Mouse (Mus musculus) limb, embryonic 13.5 days (tissue): ENCODE data around the gene Olfr1014. TPM values are rescaled to one million over a fixed set of nuclear protein-coding genes. Genes with fewer than 3 reads are reported as not detected.

Experiments used
- ATAC-seq: fragments of 200-750 bp; cut with Nextera tagmentation; 2 replicates; pipeline ENCODE4 v1.8.0; 2017; ENCODE audit warnings: low read depth, moderate number of reproducible peaks, moderate TSS enrichment; ENCODE audit not compliant: low FRiP score
- H3K27ac ChIP-seq: fragments of 300-500 bp; sonication (generic); 2 replicates; pipeline ENCODE4 v1.5.1; 2015; ENCODE audit warnings: inconsistent platforms, mild to moderate bottlenecking, moderate library complexity
- H3K27me3 ChIP-seq: fragments of 300-500 bp; sonication (generic); 2 replicates; pipeline ENCODE4 v1.6.1; 2015; ENCODE audit warnings: mild to moderate bottlenecking, inconsistent platforms
- H3K36me3 ChIP-seq: fragments of 300-500 bp; sonication (generic); 2 replicates; pipeline ENCODE4 v1.6.1; 2015; ENCODE audit warnings: inconsistent platforms, mild to moderate bottlenecking, moderate library complexity
- H3K4me1 ChIP-seq: fragments of 300-500 bp; sonication (generic); 2 replicates; pipeline ENCODE4 v1.6.1; 2015; ENCODE audit warnings: inconsistent platforms
- H3K4me2 ChIP-seq: fragments of 300-500 bp; sonication (generic); replicated peaks from 2 replicates; pipeline ENCODE4 v1.6.1; 2015; ENCODE audit warnings: inconsistent platforms, mild to moderate bottlenecking, moderate library complexity
- H3K4me3 ChIP-seq: fragments of 300-500 bp; sonication (generic); 2 replicates; pipeline ENCODE4 v1.5.1; 2015; ENCODE audit warnings: moderate library complexity, mild to moderate bottlenecking, inconsistent platforms
- H3K9ac ChIP-seq: fragments of 300-500 bp; sonication (generic); 2 replicates; pipeline ENCODE4 v1.6.1; 2015; ENCODE audit warnings: mild to moderate bottlenecking, inconsistent platforms
- H3K9me3 ChIP-seq: fragments of 300-500 bp; sonication (generic); 2 replicates; pipeline ENCODE4 v1.6.1; 2016; ENCODE audit warnings: inconsistent platforms
- WGBS: fragments of 180-500 bp; shearing (Covaris S2); methylation state at CpG from one replicate; pipeline ENCODE4 v1.1.7; 2015; 5-methylcytosine and 5-hydroxymethylcytosine counted together
- polyA plus RNA-seq: library from polyadenylated mRNA; unstranded; fragments of >200 nt; fragmentation: Nextera tagmentation; extraction: Ambion mirVana; gene quantifications from 2 replicates; pipeline ENCODE4 v1.2.1, GENCODE M21; 2015

The Olfr1014 gene
- polyA plus RNA-seq = not detected in 2 replicates

GRCm38 (mm10) chr2:85772413-85772812, at the start of gene Olfr1014:
Gene Olfr1014, plus strand, starts transcription at chr2:85772713.
- Histone ChIP-seq H3K27me3 (no peaks in the 10 kb centered on the region), H3K4me3 (no peak within 1 kb of the TSS), H3K4me2 (no peak within 1 kb of the TSS), H3K9ac (no peak within 1 kb of the TSS), H3K27ac (no peak within 1 kb of the TSS), H3K4me1 (no peaks in the 10 kb centered on the region), H3K36me3 (no peaks in the 10 kb centered on the region), H3K9me3 (no peaks in the 10 kb centered on the region)
- ATAC-seq = no peak

GRCm38 (mm10) chr2:85725793-85726192, 46.7 kb upstream of the Olfr1014 start:
- Histone ChIP-seq H3K4me3 (no peak overlapping the region), H3K9ac (no peak overlapping the region), H3K4me1 (no peaks in the 10 kb centered on the region), H3K27me3 (no peaks in the 10 kb centered on the region), H3K27ac (no peak overlapping the region), H3K4me2 (no peak overlapping the region), H3K9me3 (no peaks in the 10 kb centered on the region), H3K36me3 (no peaks in the 10 kb centered on the region)
- 11% methylated on average over 3 of the region's 3 CpGs for WGBS
- no peak for ATAC-seq

GRCm38 (mm10) chr2:85753822-85754221, 18.7 kb upstream of the Olfr1014 start:
- no peaks in the 10 kb centered on the region for H3K4me1 ChIP-seq
- WGBS = 83% methylated on average over 4 of the region's 4 CpGs
- H3K4me2 ChIP-seq = no peak overlapping the region
- no peaks in the 10 kb centered on the region for H3K36me3 ChIP-seq
- no peaks in the 10 kb centered on the region for H3K27me3 ChIP-seq
- no peak overlapping the region for H3K9ac ChIP-seq
- no peak for ATAC-seq
- no peak overlapping the region for H3K4me3 ChIP-seq
- H3K27ac ChIP-seq = no peak overlapping the region
- no peaks in the 10 kb centered on the region for H3K9me3 ChIP-seq

GRCm38 (mm10) chr2:85762666-85763065, 9.8 kb upstream of the Olfr1014 start, which contains the start of gene Olfr1012:
Gene Olfr1012, minus strand, starts transcription at chr2:85762766.
- H3K4me2 ChIP-seq = no peak within 1 kb of the TSS
- 73% methylated on average over 1 of the region's 1 CpGs for WGBS
- no peak within 1 kb of the TSS for H3K9ac ChIP-seq
- no peaks in the 10 kb centered on the region for H3K4me1 ChIP-seq
- H3K27me3 ChIP-seq = no peaks in the 10 kb centered on the region
- no peaks in the 10 kb centered on the region for H3K9me3 ChIP-seq
- no peak within 1 kb of the TSS for H3K4me3 ChIP-seq
- no peak within 1 kb of the TSS for H3K27ac ChIP-seq
- ATAC-seq = no peak
- no peaks in the 10 kb centered on the region for H3K36me3 ChIP-seq

GRCm38 (mm10) chr2:85766798-85767197, 5.7 kb upstream of the Olfr1014 start, which contains the start of gene Olfr1013:
Gene Olfr1013, plus strand, starts transcription at chr2:85767098.
- Histone ChIP-seq H3K4me2 (no peak within 1 kb of the TSS), H3K36me3 (no peaks in the 10 kb centered on the region), H3K9me3 (no peaks in the 10 kb centered on the region), H3K9ac (no peak within 1 kb of the TSS), H3K27ac (no peak within 1 kb of the TSS), H3K4me1 (no peaks in the 10 kb centered on the region), H3K27me3 (no peaks in the 10 kb centered on the region), H3K4me3 (no peak within 1 kb of the TSS)
- ATAC-seq = no peak

DNA sequence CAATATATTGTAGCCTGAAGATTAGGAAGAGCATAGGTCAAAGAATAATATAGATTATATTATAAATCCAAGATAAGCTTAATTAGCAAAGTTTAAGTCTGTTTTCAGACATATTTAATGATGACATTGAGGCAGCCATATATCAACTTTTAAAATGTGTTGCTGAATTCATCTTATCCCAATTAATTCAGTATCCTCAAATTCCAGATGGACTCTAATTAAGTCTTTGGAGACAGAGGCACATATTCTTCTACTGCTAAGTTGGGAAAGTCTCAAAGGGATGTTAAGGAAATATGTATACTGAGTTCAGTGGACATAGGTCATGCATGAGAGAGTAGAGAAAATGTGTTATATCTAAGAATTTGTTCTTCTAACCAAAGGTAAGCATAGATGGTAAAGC, 9.2 kb downstream of the Olfr1014 start, which contains the start of gene Olfr1015:
TSS of gene Olfr1015 (plus strand) at position 301 of the 400 bp plus-strand sequence.
- Histone ChIP-seq H3K4me3 (no peak within 1 kb of the TSS), H3K36me3 (no peaks in the 10 kb centered on the region), H3K9me3 (no peaks in the 10 kb centered on the region), H3K4me2 (no peak within 1 kb of the TSS), H3K27ac (no peak within 1 kb of the TSS), H3K4me1 (no peaks in the 10 kb centered on the region), H3K27me3 (no peaks in the 10 kb centered on the region), H3K9ac (no peak within 1 kb of the TSS)
- ATAC-seq = no peak

- no peak overlapping the region for H3K4me2 ChIP-seq
- no peak overlapping the region for H3K27ac ChIP-seq
- no peaks in the 10 kb centered on the region for H3K4me1 ChIP-seq
- WGBS = 68% methylated on average over 2 of the region's 2 CpGs
- ATAC-seq = no peak
- no peaks in the 10 kb centered on the region for H3K36me3 ChIP-seq
- no peak overlapping the region for H3K9ac ChIP-seq
- no peaks in the 10 kb centered on the region for H3K27me3 ChIP-seq
- no peaks in the 10 kb centered on the region for H3K9me3 ChIP-seq
- H3K4me3 ChIP-seq = no peak overlapping the region
Observed at GRCm38 (mm10) chr2:85792331-85792730, 19.8 kb downstream of the Olfr1014 start.

- H3K36me3 ChIP-seq = no peaks in the 10 kb centered on the region
- WGBS = 89% methylated on average over 2 of the region's 2 CpGs
- no peaks in the 10 kb centered on the region for H3K27me3 ChIP-seq
- H3K9me3 ChIP-seq = no peaks in the 10 kb centered on the region
- no peak within 1 kb of the TSS for H3K4me3 ChIP-seq
- H3K4me2 ChIP-seq = no peak within 1 kb of the TSS
- H3K27ac ChIP-seq = no peak within 1 kb of the TSS
- no peak within 1 kb of the TSS for H3K9ac ChIP-seq
- no peak for ATAC-seq
- H3K4me1 ChIP-seq = no peaks in the 10 kb centered on the region
Observed at GRCm38 (mm10) chr2:85802444-85802843, 29.9 kb downstream of the Olfr1014 start, which contains the start of gene Olfr1016. Gene Olfr1016, minus strand, starts transcription at chr2:85802544.

GRCm38 (mm10) chr2:85804501-85804900, 32.0 kb downstream of the Olfr1014 start:
- no peak for ATAC-seq
- no peaks in the 10 kb centered on the region for H3K4me1 ChIP-seq
- H3K4me3 ChIP-seq = no peak overlapping the region
- no peak overlapping the region for H3K27ac ChIP-seq
- no peaks in the 10 kb centered on the region for H3K27me3 ChIP-seq
- no peak overlapping the region for H3K9ac ChIP-seq
- no peaks in the 10 kb centered on the region for H3K9me3 ChIP-seq
- H3K36me3 ChIP-seq = no peaks in the 10 kb centered on the region
- WGBS = 57% methylated on average over 4 of the region's 4 CpGs
- H3K4me2 ChIP-seq = no peak overlapping the region

DNA sequence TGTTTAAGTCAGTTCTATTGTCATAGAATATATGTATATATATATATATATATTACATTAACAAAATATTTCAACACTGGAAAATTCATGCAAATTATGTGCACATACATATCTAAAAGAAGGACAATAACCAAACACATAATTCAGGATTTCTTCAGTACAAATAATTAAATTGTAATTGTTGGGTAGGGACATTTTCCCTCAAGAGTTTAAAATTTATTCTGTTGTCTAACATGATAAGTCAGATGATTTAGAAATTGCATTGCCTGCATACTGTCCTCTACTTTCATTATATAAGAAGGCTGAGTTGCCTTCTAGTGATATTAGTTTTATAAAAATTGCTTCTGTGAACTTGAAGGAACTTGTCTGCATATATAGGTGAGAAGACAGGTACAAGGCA, 45.7 kb downstream of the Olfr1014 start, which contains the start of gene Olfr1018:
TSS of gene Olfr1018 (plus strand) at position 301 of the 400 bp plus-strand sequence.
- Histone ChIP-seq H3K4me2 (no peak within 1 kb of the TSS), H3K9ac (no peak within 1 kb of the TSS), H3K4me3 (no peak within 1 kb of the TSS), H3K36me3 (no peaks in the 10 kb centered on the region), H3K27ac (no peak within 1 kb of the TSS), H3K27me3 (no peaks in the 10 kb centered on the region), H3K4me1 (no peaks in the 10 kb centered on the region), H3K9me3 (no peaks in the 10 kb centered on the region)
- ATAC-seq = no peak

Other genes starting within 250 kb of the Olfr1014 start
- not detected in 2 replicates for gene Olfr996, start 193.5 kb upstream of the Olfr1014 start, polyA plus RNA-seq
- not detected in 2 replicates for gene Olfr998, start 183.8 kb upstream of the Olfr1014 start, polyA plus RNA-seq
- gene Olfr1000, start 160.8 kb upstream of the Olfr1014 start, polyA plus RNA-seq = not detected in 2 replicates
- not detected in 2 replicates for gene Olfr1002, start 122.0 kb upstream of the Olfr1014 start, polyA plus RNA-seq
- gene Olfr154, start 108.3 kb upstream of the Olfr1014 start, polyA plus RNA-seq = not detected in 2 replicates
- gene Olfr1006, start 93.9 kb upstream of the Olfr1014 start, polyA plus RNA-seq = not detected in 2 replicates
- gene Olfr1008, start 83.3 kb upstream of the Olfr1014 start, polyA plus RNA-seq = not detected in 2 replicates
- gene Olfr1009, start 57.3 kb upstream of the Olfr1014 start, polyA plus RNA-seq = not detected in 2 replicates
- not detected in 2 replicates for gene Olfr1012, start 9.9 kb upstream of the Olfr1014 start, polyA plus RNA-seq
- not detected in 2 replicates for gene Olfr1013, start 5.6 kb upstream of the Olfr1014 start, polyA plus RNA-seq
- gene Olfr1015, start 9.3 kb downstream of the Olfr1014 start, polyA plus RNA-seq = not detected in 2 replicates
- gene Olfr1016, start 29.8 kb downstream of the Olfr1014 start, polyA plus RNA-seq = not detected in 2 replicates
- gene Olfr1018, start 45.8 kb downstream of the Olfr1014 start, polyA plus RNA-seq = not detected in 2 replicates
- not detected in 2 replicates for gene Olfr1019, start 72.8 kb downstream of the Olfr1014 start, polyA plus RNA-seq
- not detected in 2 replicates for gene Olfr1020, start 74.3 kb downstream of the Olfr1014 start, polyA plus RNA-seq
- gene Olfr1022, start 95.9 kb downstream of the Olfr1014 start, polyA plus RNA-seq = not detected in 2 replicates
- gene Olfr1023, start 112.9 kb downstream of the Olfr1014 start, polyA plus RNA-seq = not detected in 2 replicates
- not detected in 2 replicates for gene Olfr1024, start 132.3 kb downstream of the Olfr1014 start, polyA plus RNA-seq
- gene Olfr1025-ps1, start 142.5 kb downstream of the Olfr1014 start, polyA plus RNA-seq = not detected in 2 replicates
- not detected in 2 replicates for gene Olfr1026, start 148.8 kb downstream of the Olfr1014 start, polyA plus RNA-seq
- gene Olfr1028, start 177.7 kb downstream of the Olfr1014 start, polyA plus RNA-seq = not detected in 2 replicates
- gene Olfr1029, start 201.2 kb downstream of the Olfr1014 start, polyA plus RNA-seq = not detected in 2 replicates
- not detected in 2 replicates for gene Olfr1030, start 206.6 kb downstream of the Olfr1014 start, polyA plus RNA-seq
- not detected in 2 replicates for gene Olfr1031, start 217.6 kb downstream of the Olfr1014 start, polyA plus RNA-seq
- gene Olfr1032, start 232.8 kb downstream of the Olfr1014 start, polyA plus RNA-seq = not detected in 2 replicates
- gene Olfr1033, start 247.9 kb downstream of the Olfr1014 start, polyA plus RNA-seq = 0.33 and 0.90 TPM in 2 replicates